Mouse (Mus musculus) lung, adult 2 months (tissue): ENCODE data around the gene Ankrd13b. TPM values are rescaled to one million over a fixed set of nuclear protein-coding genes. Genes with fewer than 3 reads are reported as not detected.

Experiments
- DNase-seq: peaks from one replicate; pipeline ENCODE4 v3.0.0; 2022
- H3K4me1 ChIP-seq: fragments of 200-500 bp; 2 replicates; pipeline ENCODE4 v1.6.1; 2011; ENCODE audit warnings: low read length; ENCODE audit not compliant: control insufficient read depth, insufficient read depth
- H3K4me3 ChIP-seq: fragments of 200-500 bp; replicated peaks from 2 replicates; pipeline ENCODE3; 2011; ENCODE audit warnings: low read depth, mild to moderate bottlenecking, control low read depth, low read length; ENCODE audit errors: extremely low read depth
- CTCF ChIP-seq: fragments of 200-500 bp; IDR thresholded peaks from 2 replicates; pipeline ENCODE4 v1.5.1; 2011; ENCODE audit warnings: mild to moderate bottlenecking, low read length, control low read depth; ENCODE audit not compliant: insufficient read depth
- POLR2A ChIP-seq: fragments of 200-500 bp; IDR thresholded peaks from 2 replicates; pipeline ENCODE4 v1.6.1; 2011; ENCODE audit warnings: low read depth, mild to moderate bottlenecking, control low read depth, low read length, borderline replicate concordance; ENCODE audit errors: extremely low read depth
- WGBS: fragments of 180-500 bp; shearing (Covaris S2); methylation state at CpG from one replicate; pipeline ENCODE4 v1.1.7; 2018; 5-methylcytosine and 5-hydroxymethylcytosine counted together
- polyA plus RNA-seq: library from polyadenylated mRNA; depleted of rRNA; stranded (reverse); fragments of >200 nt; gene quantifications from 2 replicates; pipeline ENCODE4 v1.2.3, GENCODE M21; 2012

Ankrd13b gene
- polyA plus RNA-seq, 1 experiment = 22.4 TPM

GRCm38 (mm10) chr11:77508068-77509021 lies 18.9 kb upstream of the Ankrd13b start:
- peak; percentile 80 for DNase-seq
- H3K4me1 ChIP-seq = peaks cover 17% of the 10 kb centered on the region
- no peak for TF ChIP-seq POLR2A
- TF ChIP-seq CTCF = peak; percentile 40
- 23% methylated on average over 49 of the region's 49 CpGs for WGBS
- H3K4me3 ChIP-seq = peak overlapping the region; percentile 64

- peaks cover 23% of the 10 kb centered on the region for H3K4me1 ChIP-seq
- TF ChIP-seq CTCF (no peak), POLR2A (no peak)
- no peak overlapping the region for H3K4me3 ChIP-seq
- WGBS = 65% methylated on average over 4 of the region's 4 CpGs
- no peak for DNase-seq
Observed at GRCm38 (mm10) chr11:77507426-77507825, 17.9 kb upstream of the Ankrd13b start.

GRCm38 (mm10) chr11:77506941-77507340 lies 17.5 kb upstream of the Ankrd13b start:
- peaks cover 21% of the 10 kb centered on the region for H3K4me1 ChIP-seq
- peak; percentile 3 for DNase-seq
- no peak overlapping the region for H3K4me3 ChIP-seq
- no peak for TF ChIP-seq CTCF
- TF ChIP-seq POLR2A = no peak
- 82% methylated on average over 6 of the region's 6 CpGs for WGBS

- Histone ChIP-seq H3K4me1 (peaks cover 21% of the 10 kb centered on the region), H3K4me3 (no peak overlapping the region)
- WGBS = 80% methylated on average over 14 of the region's 14 CpGs
- peak; percentile 8 for DNase-seq
- TF ChIP-seq CTCF = no peak
- TF ChIP-seq POLR2A = no peak
Observed at GRCm38 (mm10) chr11:77506273-77506672, 16.8 kb upstream of the Ankrd13b start.

- 81% methylated on average over 22 of the region's 22 CpGs for WGBS
- Histone ChIP-seq H3K4me3 (no peak overlapping the region), H3K4me1 (peaks cover 21% of the 10 kb centered on the region)
- no peak for TF ChIP-seq POLR2A
- no peak for TF ChIP-seq CTCF
- peak; percentile 2 for DNase-seq
Observed at GRCm38 (mm10) chr11:77505291-77505980, 16.0 kb upstream of the Ankrd13b start.

- TF ChIP-seq CTCF = no peak
- TF ChIP-seq POLR2A = no peak
- WGBS = 91% methylated on average over 19 of the region's 19 CpGs
- Histone ChIP-seq H3K4me3 (no peak overlapping the region), H3K4me1 (peaks cover 21% of the 10 kb centered on the region)
- no peak for DNase-seq
Observed at GRCm38 (mm10) chr11:77504377-77504776, 14.9 kb upstream of the Ankrd13b start.

- Histone ChIP-seq H3K4me1 (peaks cover 22% of the 10 kb centered on the region), H3K4me3 (no peak overlapping the region)
- TF ChIP-seq CTCF (no peak), POLR2A (no peak)
- 60% methylated on average over 3 of the region's 3 CpGs for WGBS
- DNase-seq = no peak
Observed at GRCm38 (mm10) chr11:77503511-77503910, 14.0 kb upstream of the Ankrd13b start.

GRCm38 (mm10) chr11:77502481-77502880 lies 13.0 kb upstream of the Ankrd13b start:
- no peak for DNase-seq
- TF ChIP-seq POLR2A = no peak
- Histone ChIP-seq H3K4me1 (peaks cover 26% of the 10 kb centered on the region), H3K4me3 (no peak overlapping the region)
- 69% methylated on average over 6 of the region's 6 CpGs for WGBS

- no peak overlapping the region for H3K4me3 ChIP-seq
- 94% methylated on average over 4 of the region's 4 CpGs for WGBS
- H3K4me1 ChIP-seq = peaks cover 30% of the 10 kb centered on the region
- no peak for DNase-seq
- TF ChIP-seq CTCF (no peak), POLR2A (no peak)
Observed at GRCm38 (mm10) chr11:77501971-77502370, 12.5 kb upstream of the Ankrd13b start.
